Mouse (Mus musculus): ENCODE data around the gene Klk6. TPM values are rescaled to one million over a fixed set of nuclear protein-coding genes. Genes with fewer than 3 reads are reported as not detected.

Gene Klk6
- polyA plus RNA-seq, 1 experiment from 2014 or later: not detected

- Histone ChIP-seq H3K27ac (ENCODE audit: low read depth) (no peak within 1 kb of the TSS), H3K36me3 (replicated peaks; ENCODE audit: insufficient read depth, low read length) (no peaks in the 10 kb centered on the region), H3K9me3 (ENCODE audit: low read length) (no peaks in the 10 kb centered on the region), H3K4me2 (ENCODE audit: low read depth, low read length) (no peak within 1 kb of the TSS), H3K4me1 (ENCODE audit: insufficient read depth) (no peaks in the 10 kb centered on the region), H3K9ac (replicated peaks) (no peak within 1 kb of the TSS), H3K4me3 (ENCODE audit: low read depth, low read length) (no peak within 1 kb of the TSS), H3K27me3 (ENCODE audit: insufficient read depth, low read length) (no peaks in the 10 kb centered on the region)
- ATAC-seq: no peak
- WGBS (ENCODE audit: insufficient replicate concordance): 47% methylated on average over 3 of the region's 3 CpGs
- TF ChIP-seq EP300 (IDR thresholded peaks at IDR 0.05; ENCODE audit: low read depth): no peak
- TF ChIP-seq CTCF (IDR thresholded peaks at IDR 0.05; ENCODE audit: low read depth): no peak
- no peak for DNase-seq
Measured at GRCm38 (mm10) chr7:43841701-43842100, 17.4 kb downstream of the Klk6 start, which contains the start of gene Klk5. Gene Klk5 (plus strand): TSS chr7:43841971.

GRCm38 (mm10) chr7:43843801-43844200, 19.5 kb downstream of the Klk6 start:
- ATAC-seq (no peak), DNase-seq (no peak)
- Histone ChIP-seq H3K4me3 (ENCODE audit: low read depth, low read length) (no peak overlapping the region), H3K36me3 (replicated peaks; ENCODE audit: insufficient read depth, low read length) (no peaks in the 10 kb centered on the region), H3K9ac (replicated peaks) (no peak overlapping the region), H3K9me3 (ENCODE audit: low read length) (no peaks in the 10 kb centered on the region), H3K4me1 (ENCODE audit: insufficient read depth) (no peaks in the 10 kb centered on the region), H3K27me3 (ENCODE audit: insufficient read depth, low read length) (no peaks in the 10 kb centered on the region), H3K27ac (ENCODE audit: low read depth) (no peak overlapping the region), H3K4me2 (ENCODE audit: low read depth, low read length) (no peak overlapping the region)
- TF ChIP-seq CTCF (IDR thresholded peaks at IDR 0.05; ENCODE audit: low read depth) (no peak), EP300 (IDR thresholded peaks at IDR 0.05; ENCODE audit: low read depth) (no peak)
- 78% methylated on average over 4 of the region's 4 CpGs for WGBS (ENCODE audit: insufficient replicate concordance)

- H3K4me1 ChIP-seq (ENCODE audit: insufficient read depth): no peaks in the 10 kb centered on the region
Measured at GRCm38 (mm10) chr7:43851616-43852015, 27.3 kb downstream of the Klk6 start.

GRCm38 (mm10) chr7:43854642-43855380, 30.5 kb downstream of the Klk6 start:
- no peaks in the 10 kb centered on the region for H3K36me3 ChIP-seq (replicated peaks; ENCODE audit: insufficient read depth, low read length)
- H3K4me1 ChIP-seq (ENCODE audit: insufficient read depth): no peaks in the 10 kb centered on the region
- H3K4me3 ChIP-seq (ENCODE audit: low read depth, low read length): no peak overlapping the region
- DNase-seq (no peak), ATAC-seq (no peak)
- H3K4me2 ChIP-seq (ENCODE audit: low read depth, low read length): no peak overlapping the region
- no peaks in the 10 kb centered on the region for H3K9me3 ChIP-seq (ENCODE audit: low read length)
- H3K9ac ChIP-seq (replicated peaks): no peak overlapping the region
- WGBS (ENCODE audit: insufficient replicate concordance): 78% methylated on average over 9 of the region's 9 CpGs
- no peaks in the 10 kb centered on the region for H3K27me3 ChIP-seq (ENCODE audit: insufficient read depth, low read length)
- no peak for TF ChIP-seq EP300 (IDR thresholded peaks at IDR 0.05; ENCODE audit: low read depth)
- no peak for TF ChIP-seq CTCF (IDR thresholded peaks at IDR 0.05; ENCODE audit: low read depth)
- H3K27ac ChIP-seq (ENCODE audit: low read depth): no peak overlapping the region

More at GRCm38 (mm10) chr7:43851616-43852015, 27.3 kb downstream of the Klk6 start:
- no peaks in the 10 kb centered on the region for H3K9me3 ChIP-seq (ENCODE audit: low read length)
- no peak overlapping the region for H3K4me2 ChIP-seq (ENCODE audit: low read depth, low read length)
- no peak for TF ChIP-seq EP300 (IDR thresholded peaks at IDR 0.05; ENCODE audit: low read depth)
- TF ChIP-seq CTCF (IDR thresholded peaks at IDR 0.05; ENCODE audit: low read depth): no peak
- DNase-seq (no peak), ATAC-seq (no peak)
- no peaks in the 10 kb centered on the region for H3K27me3 ChIP-seq (ENCODE audit: insufficient read depth, low read length)
- no peak overlapping the region for H3K27ac ChIP-seq (ENCODE audit: low read depth)
- no peak overlapping the region for H3K4me3 ChIP-seq (ENCODE audit: low read depth, low read length)
- H3K9ac ChIP-seq (replicated peaks): no peak overlapping the region
- H3K36me3 ChIP-seq (replicated peaks; ENCODE audit: insufficient read depth, low read length): no peaks in the 10 kb centered on the region
- 76% methylated on average over 6 of the region's 6 CpGs for WGBS (ENCODE audit: insufficient replicate concordance)

- no peak for TF ChIP-seq EP300 (IDR thresholded peaks at IDR 0.05; ENCODE audit: low read depth)
- no peak for TF ChIP-seq CTCF (IDR thresholded peaks at IDR 0.05; ENCODE audit: low read depth)
- Histone ChIP-seq H3K27ac (ENCODE audit: low read depth) (no peak overlapping the region), H3K9ac (replicated peaks) (no peak overlapping the region), H3K9me3 (ENCODE audit: low read length) (no peaks in the 10 kb centered on the region), H3K4me2 (ENCODE audit: low read depth, low read length) (no peak overlapping the region), H3K4me3 (ENCODE audit: low read depth, low read length) (no peak overlapping the region), H3K36me3 (replicated peaks; ENCODE audit: insufficient read depth, low read length) (no peaks in the 10 kb centered on the region), H3K27me3 (ENCODE audit: insufficient read depth, low read length) (no peaks in the 10 kb centered on the region), H3K4me1 (ENCODE audit: insufficient read depth) (no peaks in the 10 kb centered on the region)
- ATAC-seq (no peak), DNase-seq (no peak)
- WGBS (ENCODE audit: insufficient replicate concordance): 47% methylated on average over 3 of the region's 3 CpGs
Measured at GRCm38 (mm10) chr7:43855709-43856108, 31.4 kb downstream of the Klk6 start.

GRCm38 (mm10) chr7:43856307-43856706, 32.0 kb downstream of the Klk6 start:
- H3K27me3 ChIP-seq (ENCODE audit: insufficient read depth, low read length): no peaks in the 10 kb centered on the region
- TF ChIP-seq EP300 (IDR thresholded peaks at IDR 0.05; ENCODE audit: low read depth) (no peak), CTCF (IDR thresholded peaks at IDR 0.05; ENCODE audit: low read depth) (no peak)
- H3K4me2 ChIP-seq (ENCODE audit: low read depth, low read length): no peak overlapping the region
- no peaks in the 10 kb centered on the region for H3K9me3 ChIP-seq (ENCODE audit: low read length)
- DNase-seq (no peak), ATAC-seq (no peak)
- no peak overlapping the region for H3K9ac ChIP-seq (replicated peaks)
- H3K4me3 ChIP-seq (ENCODE audit: low read depth, low read length): no peak overlapping the region
- no peak overlapping the region for H3K27ac ChIP-seq (ENCODE audit: low read depth)
- 60% methylated on average over 7 of the region's 7 CpGs for WGBS (ENCODE audit: insufficient replicate concordance)
- no peaks in the 10 kb centered on the region for H3K4me1 ChIP-seq (ENCODE audit: insufficient read depth)
- H3K36me3 ChIP-seq (replicated peaks; ENCODE audit: insufficient read depth, low read length): no peaks in the 10 kb centered on the region
